Mouse (Mus musculus): ENCODE results near the gene Grap. TPM values are rescaled to one million over a fixed set of nuclear protein-coding genes. Genes with fewer than 3 reads are reported as not detected.

Gene Grap
- polyA plus RNA-seq, 1 experiment from 2014 or later: 9.9 TPM

GRCm38 (mm10) chr11:61698852-61699251 is 45.8 kb downstream of the Grap start:
- no peak overlapping the region for H3K4me2 ChIP-seq
- H3K27ac ChIP-seq (ENCODE audit: low read depth, low read length): no peak overlapping the region
- no peak overlapping the region for H3K9ac ChIP-seq (ENCODE audit: low read depth, low read length)
- no peaks in the 10 kb centered on the region for H3K36me3 ChIP-seq (ENCODE audit: control insufficient read depth, insufficient read depth, low read length)
- H3K4me3 ChIP-seq (ENCODE audit: low read depth, low read length): no peak overlapping the region
- H3K4me1 ChIP-seq (replicated peaks; ENCODE audit: control insufficient read depth, insufficient read depth, low read length): no peaks in the 10 kb centered on the region
- ATAC-seq (replicated peaks; ENCODE audit: low FRiP score): no peak
- no peak for DNase-seq (ENCODE audit: low spot score)
- no peaks in the 10 kb centered on the region for H3K9me3 ChIP-seq (ENCODE audit: control insufficient read depth, low read length)
- H3K27me3 ChIP-seq (replicated peaks; ENCODE audit: control insufficient read depth, insufficient read depth, low read length): peaks cover 8% of the 10 kb centered on the region; the same call in 1 of the 2 replicates

DNA sequence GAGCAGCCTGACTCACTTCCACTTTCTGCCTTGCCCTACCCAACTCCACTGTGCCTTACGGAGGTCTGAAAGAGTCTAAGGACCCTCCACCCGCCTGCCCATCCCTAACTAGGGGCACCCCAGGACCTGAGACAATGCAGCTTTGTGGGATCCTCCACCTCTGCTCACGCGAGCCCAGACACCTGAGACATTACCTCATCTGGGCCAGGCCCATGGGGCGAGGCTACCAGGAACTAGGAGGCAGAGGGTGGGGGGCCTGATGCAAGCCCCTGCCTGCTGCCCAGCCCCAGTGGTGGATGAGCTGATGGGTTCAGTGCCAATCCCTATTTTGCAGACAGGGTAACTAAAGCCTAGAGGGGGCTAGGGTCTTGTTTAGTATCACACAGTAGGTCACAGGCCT is 46.4 kb downstream of the Grap start:
- H3K27me3 ChIP-seq (replicated peaks; ENCODE audit: control insufficient read depth, insufficient read depth, low read length): peaks cover 5% of the 10 kb centered on the region; the same call in 1 of the 2 replicates
- no peak overlapping the region for H3K4me2 ChIP-seq
- 93% methylated on average over 5 of the region's 5 CpGs for WGBS
- DNase-seq (ENCODE audit: low spot score): no peak
- H3K9ac ChIP-seq (ENCODE audit: low read depth, low read length): no peak overlapping the region
- H3K36me3 ChIP-seq (ENCODE audit: control insufficient read depth, insufficient read depth, low read length): no peaks in the 10 kb centered on the region
- H3K27ac ChIP-seq (ENCODE audit: low read depth, low read length): no peak overlapping the region
- no peaks in the 10 kb centered on the region for H3K4me1 ChIP-seq (replicated peaks; ENCODE audit: control insufficient read depth, insufficient read depth, low read length)
- no peaks in the 10 kb centered on the region for H3K9me3 ChIP-seq (ENCODE audit: control insufficient read depth, low read length)
- no peak for ATAC-seq (replicated peaks; ENCODE audit: low FRiP score)
- H3K4me3 ChIP-seq (ENCODE audit: low read depth, low read length): no peak overlapping the region

DNA sequence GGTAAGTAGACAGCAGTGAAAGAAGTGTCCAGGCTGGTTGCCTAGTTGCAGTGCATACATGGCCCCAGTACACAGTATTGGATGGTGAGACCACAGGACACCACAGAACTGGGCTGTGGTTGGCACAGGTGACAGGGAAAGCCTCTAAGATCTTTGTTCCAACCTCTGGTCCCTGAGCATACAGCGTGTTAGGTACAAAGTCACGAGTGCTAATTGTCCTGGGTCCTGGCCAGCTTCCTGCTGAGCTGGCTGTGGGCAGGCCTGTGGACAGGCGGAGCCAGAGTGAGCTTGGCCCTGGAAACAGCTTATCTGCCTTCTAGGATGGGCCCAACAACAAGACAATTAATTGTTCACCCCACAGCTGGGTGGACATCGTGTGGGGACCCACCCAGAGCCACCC is 46.9 kb downstream of the Grap start:
- no peaks in the 10 kb centered on the region for H3K36me3 ChIP-seq (ENCODE audit: control insufficient read depth, insufficient read depth, low read length)
- 71% methylated on average over 4 of the region's 4 CpGs for WGBS

DNA sequence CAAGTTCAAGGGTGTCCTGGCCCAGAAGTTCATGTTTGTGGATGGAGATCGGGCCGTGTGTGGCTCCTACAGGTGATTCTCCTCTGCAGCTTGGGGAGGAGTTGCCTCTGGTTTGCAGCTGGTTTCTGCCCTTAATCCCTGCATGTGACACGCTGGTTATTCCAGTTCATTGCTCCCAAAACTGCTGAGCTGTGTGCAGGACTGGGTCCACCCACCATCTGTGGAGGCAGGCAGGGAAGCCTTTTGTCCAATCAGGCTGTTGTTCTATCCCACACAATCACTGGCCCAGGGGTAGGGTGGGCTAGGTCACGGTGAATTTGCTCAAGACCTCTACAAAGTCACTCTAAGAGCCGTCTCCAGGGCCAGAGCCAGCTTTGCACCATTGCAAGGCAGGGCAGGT is 48.6 kb downstream of the Grap start:
- Histone ChIP-seq H3K27me3 (replicated peaks; ENCODE audit: control insufficient read depth, insufficient read depth, low read length) (0 out of 2 replicates have a peak, but pooled peaks cover under 1% of the 10 kb centered on the region), H3K4me2 (no peak overlapping the region), H3K27ac (ENCODE audit: low read depth, low read length) (no peak overlapping the region), H3K9ac (ENCODE audit: low read depth, low read length) (no peak overlapping the region), H3K36me3 (ENCODE audit: control insufficient read depth, insufficient read depth, low read length) (no peaks in the 10 kb centered on the region), H3K9me3 (ENCODE audit: control insufficient read depth, low read length) (no peaks in the 10 kb centered on the region), H3K4me3 (ENCODE audit: low read depth, low read length) (no peak overlapping the region), H3K4me1 (replicated peaks; ENCODE audit: control insufficient read depth, insufficient read depth, low read length) (no peaks in the 10 kb centered on the region)
- 83% methylated on average over 5 of the region's 5 CpGs for WGBS
- ATAC-seq (replicated peaks; ENCODE audit: low FRiP score): no peak
- DNase-seq (ENCODE audit: low spot score): no peak

More for the DNA sequence above, 46.9 kb downstream of the Grap start:
- Histone ChIP-seq H3K27me3 (replicated peaks; ENCODE audit: control insufficient read depth, insufficient read depth, low read length) (peaks cover 5% of the 10 kb centered on the region; the same call in 1 of the 2 replicates), H3K27ac (ENCODE audit: low read depth, low read length) (no peak overlapping the region), H3K9me3 (ENCODE audit: control insufficient read depth, low read length) (no peaks in the 10 kb centered on the region), H3K9ac (ENCODE audit: low read depth, low read length) (no peak overlapping the region), H3K4me3 (ENCODE audit: low read depth, low read length) (no peak overlapping the region), H3K4me2 (no peak overlapping the region), H3K4me1 (replicated peaks; ENCODE audit: control insufficient read depth, insufficient read depth, low read length) (no peaks in the 10 kb centered on the region)
- DNase-seq (ENCODE audit: low spot score): no peak
- ATAC-seq (replicated peaks; ENCODE audit: low FRiP score): no peak

DNA sequence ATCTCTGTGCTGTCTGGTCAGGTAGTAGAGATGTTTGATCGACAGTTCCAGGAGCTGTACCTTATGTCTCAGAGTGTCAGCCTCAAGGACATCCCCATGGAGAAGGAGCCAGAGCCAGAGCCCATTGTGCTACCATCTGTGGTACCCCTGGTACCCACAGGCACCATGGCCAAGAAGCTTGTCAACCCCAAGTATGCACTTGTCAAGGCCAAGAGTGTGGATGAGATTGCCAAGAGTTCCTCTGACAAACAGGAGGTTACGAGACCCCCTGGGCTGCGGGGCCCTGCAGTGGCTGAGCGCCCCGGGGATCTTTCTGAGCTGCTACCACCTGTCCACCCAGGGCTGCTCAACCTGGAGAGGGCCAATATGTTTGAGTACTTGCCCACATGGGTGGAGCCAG is 49.4 kb downstream of the Grap start:
- H3K27ac ChIP-seq (ENCODE audit: low read depth, low read length): no peak overlapping the region
- 95% methylated on average over 5 of the region's 5 CpGs for WGBS
- no peak overlapping the region for H3K4me2 ChIP-seq
- DNase-seq (ENCODE audit: low spot score): no peak
- no peaks in the 10 kb centered on the region for H3K4me1 ChIP-seq (replicated peaks; ENCODE audit: control insufficient read depth, insufficient read depth, low read length)
- no peak overlapping the region for H3K4me3 ChIP-seq (ENCODE audit: low read depth, low read length)
- H3K27me3 ChIP-seq (replicated peaks; ENCODE audit: control insufficient read depth, insufficient read depth, low read length): no peaks in the 10 kb centered on the region
- H3K9me3 ChIP-seq (ENCODE audit: control insufficient read depth, low read length): no peaks in the 10 kb centered on the region
- no peak for ATAC-seq (replicated peaks; ENCODE audit: low FRiP score)
- no peak overlapping the region for H3K9ac ChIP-seq (ENCODE audit: low read depth, low read length)
- no peaks in the 10 kb centered on the region for H3K36me3 ChIP-seq (ENCODE audit: control insufficient read depth, insufficient read depth, low read length)

- no peak for ATAC-seq (replicated peaks; ENCODE audit: low FRiP score)
- Histone ChIP-seq H3K4me2 (no peak overlapping the region), H3K4me3 (ENCODE audit: low read depth, low read length) (no peak overlapping the region), H3K27ac (ENCODE audit: low read depth, low read length) (no peak overlapping the region), H3K4me1 (replicated peaks; ENCODE audit: control insufficient read depth, insufficient read depth, low read length) (no peaks in the 10 kb centered on the region), H3K9ac (ENCODE audit: low read depth, low read length) (no peak overlapping the region), H3K27me3 (replicated peaks; ENCODE audit: control insufficient read depth, insufficient read depth, low read length) (no peaks in the 10 kb centered on the region; the same call in 1 of the 2 replicates), H3K36me3 (ENCODE audit: control insufficient read depth, insufficient read depth, low read length) (no peaks in the 10 kb centered on the region), H3K9me3 (ENCODE audit: control insufficient read depth, low read length) (no peaks in the 10 kb centered on the region)
- DNase-seq (ENCODE audit: low spot score): no peak
- 77% methylated on average over 2 of the region's 2 CpGs for WGBS
These were observed 52.5 kb downstream of the Grap start for GRCm38 (mm10) chr11:61705581-61705980.

- H3K4me3 ChIP-seq (ENCODE audit: low read depth, low read length): no peak overlapping the region
- no peak overlapping the region for H3K9ac ChIP-seq (ENCODE audit: low read depth, low read length)
- no peaks in the 10 kb centered on the region for H3K9me3 ChIP-seq (ENCODE audit: control insufficient read depth, low read length)
- no peak for ATAC-seq (replicated peaks; ENCODE audit: low FRiP score)
- DNase-seq (ENCODE audit: low spot score): no peak
- H3K4me2 ChIP-seq: no peak overlapping the region
- 46% methylated on average over 4 of the region's 4 CpGs for WGBS
- no peaks in the 10 kb centered on the region; the same call in 1 of the 2 replicates for H3K27me3 ChIP-seq (replicated peaks; ENCODE audit: control insufficient read depth, insufficient read depth, low read length)
- no peaks in the 10 kb centered on the region for H3K4me1 ChIP-seq (replicated peaks; ENCODE audit: control insufficient read depth, insufficient read depth, low read length)
- no peaks in the 10 kb centered on the region for H3K36me3 ChIP-seq (ENCODE audit: control insufficient read depth, insufficient read depth, low read length)
- no peak overlapping the region for H3K27ac ChIP-seq (ENCODE audit: low read depth, low read length)
These were observed 53.2 kb downstream of the Grap start for GRCm38 (mm10) chr11:61706232-61706631.

GRCm38 (mm10) chr11:61708928-61709327 is 55.9 kb downstream of the Grap start:
- H3K4me3 ChIP-seq (ENCODE audit: low read depth, low read length): no peak overlapping the region
- H3K36me3 ChIP-seq (ENCODE audit: control insufficient read depth, insufficient read depth, low read length): no peaks in the 10 kb centered on the region
- no peaks in the 10 kb centered on the region for H3K4me1 ChIP-seq (replicated peaks; ENCODE audit: control insufficient read depth, insufficient read depth, low read length)
- H3K9me3 ChIP-seq (ENCODE audit: control insufficient read depth, low read length): no peaks in the 10 kb centered on the region
- H3K27ac ChIP-seq (ENCODE audit: low read depth, low read length): no peak overlapping the region
- no peak overlapping the region for H3K4me2 ChIP-seq
- DNase-seq (ENCODE audit: low spot score): no peak
- 62% methylated on average over 3 of the region's 3 CpGs for WGBS
- ATAC-seq (replicated peaks; ENCODE audit: low FRiP score): no peak
- H3K27me3 ChIP-seq (replicated peaks; ENCODE audit: control insufficient read depth, insufficient read depth, low read length): no peaks in the 10 kb centered on the region; the same call in 1 of the 2 replicates
- no peak overlapping the region for H3K9ac ChIP-seq (ENCODE audit: low read depth, low read length)

DNA sequence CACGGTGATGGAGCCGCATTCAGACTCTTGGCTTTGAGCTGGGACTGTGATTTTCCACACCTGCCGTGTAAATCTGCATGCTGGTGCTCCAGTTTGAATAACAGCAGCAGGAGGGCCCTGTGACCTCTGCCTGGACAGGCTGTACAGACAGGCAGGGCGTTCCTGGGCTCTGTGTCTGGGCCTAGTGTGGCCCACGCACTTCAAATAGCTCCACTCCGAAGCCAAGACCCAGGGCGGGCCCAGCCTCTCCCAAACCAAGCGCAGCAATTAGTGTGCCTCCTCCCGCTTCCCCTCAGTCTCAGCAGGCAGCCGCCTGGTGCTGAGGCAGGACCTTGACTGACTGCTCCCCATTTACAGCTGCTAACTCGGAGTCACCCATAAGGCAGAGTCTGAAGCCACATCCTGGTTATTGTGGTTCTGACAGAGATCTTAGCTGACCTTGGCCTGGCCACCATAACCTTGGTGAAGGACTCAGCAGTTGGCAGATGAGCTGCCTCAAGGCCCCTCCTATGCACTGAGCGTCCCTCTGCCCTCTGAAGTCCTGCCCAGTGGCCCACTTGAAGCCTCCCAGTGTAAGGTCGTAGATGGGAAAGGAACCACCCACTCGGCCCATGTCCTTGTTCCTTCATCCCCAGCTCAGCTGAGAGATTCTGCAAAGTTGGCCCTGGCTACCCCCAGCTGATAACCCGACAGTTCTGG is 60.2 kb downstream of the Grap start:
- Histone ChIP-seq H3K4me3 (ENCODE audit: low read depth, low read length) (no peak overlapping the region), H3K27ac (ENCODE audit: low read depth, low read length) (no peak overlapping the region)
- 60% methylated on average over 15 of the region's 15 CpGs for WGBS

More for the DNA sequence above, 60.2 kb downstream of the Grap start:
- DNase-seq (ENCODE audit: low spot score) (no peak), ATAC-seq (replicated peaks; ENCODE audit: low FRiP score) (no peak)
- Histone ChIP-seq H3K4me1 (replicated peaks; ENCODE audit: control insufficient read depth, insufficient read depth, low read length) (no peaks in the 10 kb centered on the region), H3K9me3 (ENCODE audit: control insufficient read depth, low read length) (no peaks in the 10 kb centered on the region), H3K36me3 (ENCODE audit: control insufficient read depth, insufficient read depth, low read length) (no peaks in the 10 kb centered on the region), H3K9ac (ENCODE audit: low read depth, low read length) (no peak overlapping the region), H3K27me3 (replicated peaks; ENCODE audit: control insufficient read depth, insufficient read depth, low read length) (no peaks in the 10 kb centered on the region; the same call in 1 of the 2 replicates), H3K4me2 (no peak overlapping the region)

Measured in liver, embryonic 11.5 days (tissue).